Mouse (Mus musculus): ENCODE data around the gene Plekho1.
A peak's percentile ranks its signal among the peaks of the same experiment; 100 is the strongest.
"Not testable (repeated sequence)": the region's sequence is repeated elsewhere in the genome, so short reads cannot be mapped to it uniquely, and the experiment has no call there.

Gene Plekho1

DNA sequence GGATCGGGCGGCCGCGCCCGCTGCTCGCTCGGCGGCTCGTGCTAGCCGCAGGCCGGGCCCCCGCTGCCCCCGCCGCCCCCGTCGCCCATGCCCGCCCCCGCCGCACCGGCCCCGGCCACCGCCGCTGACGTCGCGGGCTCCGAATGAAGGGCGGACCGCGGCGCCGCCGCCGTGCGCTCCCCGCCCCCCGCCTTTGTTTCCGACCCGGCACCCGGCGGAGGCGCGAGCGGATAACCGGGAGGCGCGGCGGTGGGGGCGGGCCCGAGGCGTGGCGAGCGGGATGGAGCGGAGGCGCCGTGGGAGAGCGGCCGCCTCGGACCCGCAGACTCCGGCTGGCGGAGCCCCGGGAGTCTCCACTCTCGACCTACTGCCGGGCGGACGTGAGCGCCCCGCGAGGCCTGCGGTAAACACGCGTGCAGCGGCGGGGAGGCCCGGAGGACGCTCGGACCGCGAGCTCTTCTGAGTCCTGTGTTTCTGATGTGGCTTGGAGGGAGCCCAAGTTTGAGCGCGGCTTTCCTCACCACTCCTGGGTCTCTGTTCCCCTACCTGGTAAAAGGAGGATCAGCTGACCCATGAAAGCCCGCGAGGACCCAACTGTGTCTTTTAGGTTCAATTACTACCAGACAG, at the start of gene Plekho1:
Gene Plekho1 (minus strand): TSS at position 200 of the 627 bp plus-strand sequence.
- peak; percentile 76 for DNase-seq (ENCODE audit: low spot score)

GRCm38 (mm10) chr3:96044559-96044958, 48.8 kb upstream of the Plekho1 start:
- DNase-seq (ENCODE audit: low spot score), result not testable (repeated sequence)

GRCm38 (mm10) chr3:96043104-96043503, 47.3 kb upstream of the Plekho1 start:
- no peak for DNase-seq (ENCODE audit: low spot score)

- DNase-seq (ENCODE audit: low spot score), result no peak
These were observed 45.3 kb upstream of the Plekho1 start for GRCm38 (mm10) chr3:96041079-96041478.

- DNase-seq (ENCODE audit: low spot score), result no peak
These were observed 44.8 kb upstream of the Plekho1 start for GRCm38 (mm10) chr3:96040663-96041006.

- no peak for DNase-seq (ENCODE audit: low spot score)
These were observed 44.3 kb upstream of the Plekho1 start for GRCm38 (mm10) chr3:96039857-96040662.

DNA sequence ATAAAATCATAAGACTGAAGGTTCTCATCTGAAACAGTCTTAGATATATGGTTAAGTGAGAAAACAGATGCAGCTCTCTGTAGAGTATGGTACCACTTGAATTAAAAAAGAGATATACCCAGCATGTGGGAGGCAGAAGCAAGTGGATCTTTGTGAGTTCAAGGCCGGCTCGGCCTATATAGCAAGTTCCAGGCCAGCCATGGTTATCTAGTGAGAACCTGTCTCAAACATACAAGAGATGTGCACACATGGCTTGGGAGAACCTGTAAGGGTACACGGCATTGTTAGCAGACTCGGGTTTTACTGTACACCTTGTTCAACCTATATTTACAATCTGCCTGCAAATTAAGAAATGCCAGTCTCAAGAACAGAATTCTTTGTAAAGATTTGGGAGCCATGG, 43.0 kb upstream of the Plekho1 start:
- no peak for DNase-seq (ENCODE audit: low spot score)

DNA sequence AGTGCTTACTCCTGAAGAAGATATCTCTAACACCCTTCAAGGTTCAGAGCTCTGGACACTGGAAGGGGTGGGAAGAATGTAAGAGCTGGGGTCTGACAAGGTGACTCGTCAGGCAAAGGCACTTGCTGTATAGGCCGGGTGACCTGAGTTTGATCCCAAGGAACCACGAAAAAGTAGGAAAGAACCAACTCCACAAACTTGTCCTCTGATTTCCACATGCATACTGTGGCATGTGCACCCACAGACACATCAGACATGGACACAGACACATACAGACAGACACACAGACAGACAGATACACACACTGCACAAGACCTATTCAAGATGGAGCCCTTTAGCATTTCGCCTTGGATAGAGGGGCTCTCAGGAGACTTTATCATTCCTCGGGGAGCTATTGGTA, 42.4 kb upstream of the Plekho1 start:
- DNase-seq (ENCODE audit: low spot score), result no peak

- no peak for DNase-seq (ENCODE audit: low spot score)
These were observed 41.0 kb upstream of the Plekho1 start for GRCm38 (mm10) chr3:96036796-96037195.

DNA sequence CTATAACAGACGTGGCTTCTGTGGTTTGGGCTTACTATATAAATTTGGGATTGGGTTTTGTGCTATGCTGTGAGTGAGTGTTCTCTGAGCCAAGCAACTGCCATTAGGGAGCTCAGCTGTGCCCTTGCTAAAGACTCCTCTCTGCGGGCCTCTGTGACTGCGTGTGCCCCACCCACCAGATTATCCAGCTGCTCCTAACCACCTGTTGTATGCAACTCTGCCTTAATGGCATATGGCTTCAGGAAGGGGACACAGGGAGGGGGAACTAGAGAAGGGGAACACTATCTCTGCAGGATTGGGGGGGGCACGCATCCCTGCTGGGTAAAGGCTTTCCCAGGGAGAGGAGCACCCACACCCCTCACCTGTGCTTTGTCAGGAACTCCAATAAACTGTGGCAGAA, 37.2 kb upstream of the Plekho1 start:
- DNase-seq (ENCODE audit: low spot score), result no peak

GRCm38 (mm10) chr3:96032652-96033017, 36.8 kb upstream of the Plekho1 start:
- DNase-seq (ENCODE audit: low spot score), result no peak

DNA sequence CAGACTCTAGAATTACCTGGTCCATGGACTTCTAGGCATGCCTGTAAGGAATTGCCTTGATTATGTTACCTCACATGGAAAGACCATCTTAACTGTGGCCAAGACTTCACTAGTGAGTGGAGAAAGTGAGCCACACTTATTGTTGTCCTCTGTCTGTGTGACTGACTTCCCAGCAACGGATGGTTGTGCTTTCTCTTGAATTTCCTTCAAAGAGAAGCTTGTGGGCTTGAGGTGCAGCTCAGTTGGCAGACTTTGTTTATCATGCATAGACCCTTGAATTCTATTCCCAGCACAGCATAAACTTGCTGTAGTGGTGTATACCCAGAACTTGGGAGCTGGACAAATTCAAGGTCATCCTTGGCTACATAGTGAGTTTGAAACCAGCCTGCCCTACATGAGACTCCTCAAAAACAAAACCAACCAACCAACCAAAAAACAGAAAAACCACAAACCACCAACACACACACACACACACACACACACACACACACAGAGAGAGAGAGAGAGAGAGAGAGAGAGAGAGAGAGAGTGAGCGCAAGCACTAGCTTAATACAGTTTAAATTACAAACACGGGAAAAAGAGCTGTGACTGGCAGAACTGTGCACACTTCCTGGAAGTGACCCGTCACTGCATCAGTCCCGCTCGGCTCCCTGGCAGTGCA, 36.3 kb upstream of the Plekho1 start:
- no peak for DNase-seq (ENCODE audit: low spot score)

- no peak for DNase-seq (ENCODE audit: low spot score)
These were observed 34.0 kb upstream of the Plekho1 start for GRCm38 (mm10) chr3:96029766-96030165.

DNA sequence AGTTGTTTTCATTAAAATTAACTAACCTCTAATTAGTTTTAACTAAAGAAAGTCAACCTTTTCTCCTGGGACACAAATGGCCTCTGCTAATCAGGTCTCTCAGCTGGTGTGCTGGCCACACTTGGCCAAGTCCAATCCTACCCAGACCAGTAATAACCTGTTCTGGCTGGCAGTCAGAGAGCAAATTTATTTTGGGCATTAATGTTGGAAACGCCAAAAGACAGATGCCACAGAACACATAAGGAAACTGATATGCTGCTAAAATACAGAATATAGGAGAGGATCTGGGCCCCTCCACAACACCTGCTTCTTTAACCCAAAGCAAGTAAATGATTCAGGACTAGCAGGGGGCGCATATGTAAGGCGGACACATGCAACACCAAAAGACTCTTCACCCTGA, 33.5 kb upstream of the Plekho1 start:
- no peak for DNase-seq (ENCODE audit: low spot score)

DNA sequence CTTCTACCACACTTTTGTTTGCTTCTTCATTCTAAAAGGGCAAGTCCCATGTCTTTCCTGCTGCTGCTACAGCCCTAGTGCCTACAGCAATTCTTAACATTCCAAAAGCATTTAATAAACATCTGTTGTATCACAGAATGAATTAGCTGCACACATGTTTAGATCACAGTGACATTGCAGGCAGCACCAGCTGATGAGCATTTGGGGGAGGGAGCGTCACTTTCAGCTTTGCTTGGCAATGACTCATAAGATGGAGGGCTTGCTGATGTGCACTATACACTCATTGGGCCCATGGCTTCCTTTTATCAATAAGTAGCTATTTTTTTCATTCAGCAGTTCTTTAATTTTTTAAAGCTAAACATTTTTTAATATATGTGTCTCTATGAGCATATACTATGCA, 32.1 kb upstream of the Plekho1 start:
- peak; percentile 32 for DNase-seq (ENCODE audit: low spot score)

- DNase-seq (ENCODE audit: low spot score), result no peak
These were observed 31.3 kb upstream of the Plekho1 start for GRCm38 (mm10) chr3:96027145-96027544.

DNA sequence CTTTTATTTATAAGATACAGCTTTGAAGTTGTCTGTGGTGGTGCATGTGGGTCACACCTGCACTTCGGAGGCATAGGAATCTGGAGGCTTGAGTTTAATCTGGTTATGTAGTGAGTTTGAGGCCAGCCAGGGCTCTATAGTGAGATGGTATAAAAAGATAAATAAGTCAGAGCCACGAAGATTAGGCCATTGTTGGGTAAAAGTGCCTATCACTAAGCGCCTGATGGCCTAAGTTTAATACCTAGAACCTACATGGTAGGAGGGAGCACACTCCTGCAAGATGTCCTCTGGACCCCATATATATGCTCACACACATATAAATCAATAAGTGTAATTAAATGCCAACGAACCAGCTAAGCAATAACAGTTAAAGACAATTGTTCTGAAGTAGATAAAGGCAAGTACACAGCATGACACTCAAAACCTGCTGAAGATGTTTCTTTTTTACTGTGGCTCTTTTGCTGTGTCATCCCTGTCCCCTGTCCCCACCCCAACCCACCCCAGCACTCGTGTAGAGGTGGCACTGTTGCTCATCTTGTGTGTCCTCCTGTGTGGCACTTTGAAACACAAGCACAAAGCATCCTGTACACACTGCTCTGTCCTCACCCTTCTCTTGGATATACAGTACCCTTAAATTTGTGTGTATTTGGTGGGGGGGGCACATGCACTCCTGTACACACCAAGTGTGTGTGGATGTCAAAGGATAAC, 25.8 kb upstream of the Plekho1 start:
- no peak for DNase-seq (ENCODE audit: low spot score)

DNA sequence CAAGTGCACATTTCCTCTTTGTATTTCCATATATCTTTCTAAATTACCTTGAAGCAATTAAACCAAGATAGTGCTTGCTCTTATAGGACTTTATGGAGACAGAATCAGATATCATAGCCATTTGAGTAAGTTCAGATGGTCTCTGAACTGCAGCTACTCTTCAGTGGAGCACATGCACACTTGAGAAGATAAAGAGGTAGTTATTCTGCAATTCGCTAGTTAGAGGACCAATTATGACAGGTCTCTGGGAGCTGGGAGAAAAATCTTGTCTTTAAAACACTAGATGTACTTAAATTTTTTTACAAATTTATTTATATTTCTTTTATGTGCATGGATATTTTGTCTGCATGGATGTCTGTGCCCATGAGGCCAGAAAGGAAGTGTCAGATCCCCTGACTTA, 24.9 kb upstream of the Plekho1 start:
- no peak for DNase-seq (ENCODE audit: low spot score)

- DNase-seq (ENCODE audit: low spot score), result peak; percentile 41
These were observed 21.7 kb upstream of the Plekho1 start for GRCm38 (mm10) chr3:96017461-96017860.

- no peak for DNase-seq (ENCODE audit: low spot score)
These were observed 20.6 kb upstream of the Plekho1 start for GRCm38 (mm10) chr3:96016257-96016889.

DNA sequence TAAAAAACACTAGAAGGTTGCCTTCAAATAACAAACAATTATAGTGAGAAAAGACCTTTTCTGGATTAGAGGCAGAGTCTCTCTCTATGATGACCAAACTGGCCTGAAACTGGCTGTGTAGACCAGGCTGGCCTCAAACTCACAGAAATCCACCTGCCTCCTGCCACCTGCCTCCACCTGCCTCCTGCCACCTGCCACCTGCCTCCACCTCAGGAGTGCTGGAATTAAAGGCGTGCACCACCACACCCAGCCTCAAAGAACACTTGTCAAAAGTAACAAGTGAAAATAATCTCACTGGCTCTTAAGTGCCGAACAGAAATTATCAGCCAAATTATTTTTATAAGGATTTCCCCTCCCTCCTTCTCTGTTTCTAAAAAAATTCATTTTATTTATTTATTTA, 19.9 kb upstream of the Plekho1 start:
- DNase-seq (ENCODE audit: low spot score), result no peak

GRCm38 (mm10) chr3:96012805-96013204, 17.0 kb upstream of the Plekho1 start:
- no peak for DNase-seq (ENCODE audit: low spot score)

Data from MN1 (cell line).